Comparison of ENCODE assay signal across 11 mouse cellular contexts in the genomic region with DNA sequence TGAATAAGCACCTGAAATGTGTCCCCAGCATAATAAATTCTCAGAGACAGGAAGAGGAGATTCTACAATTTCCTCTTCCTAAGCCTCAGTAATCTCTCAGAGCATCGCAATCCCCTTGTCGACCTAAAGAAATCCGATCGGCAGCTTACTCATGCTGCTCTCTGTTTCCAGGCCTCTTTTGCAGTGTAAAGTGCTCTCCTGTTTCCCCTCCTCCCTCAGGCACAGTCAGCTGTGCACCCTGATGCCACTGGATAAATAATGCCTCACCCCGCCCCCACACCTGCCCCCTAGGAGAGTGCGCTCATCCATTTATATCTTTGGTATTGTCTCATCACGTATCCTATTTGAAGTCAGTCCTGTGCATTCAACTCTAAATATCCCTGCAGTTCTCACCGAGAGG. TPM values are rescaled to one million over a fixed set of nuclear protein-coding genes. Genes with fewer than 3 reads are reported as not detected.
DNase-seq lines count a peak whose midpoint lies in the region; ATAC-seq and TF ChIP-seq lines count a peak whose summit lies in the region.
"Had no signal": no experiment of that assay in that cellular context is flagged by ENCODE, and none has a peak within 500 bp of the region (broad histone marks: within the 10 kb centered on the region; RNA-seq: fewer than 3 reads in every experiment).

No protein-coding gene starts in this region.

- no peak for TF ChIP-seq CTCF in midbrain, postnatal 0 days (IDR thresholded peaks at IDR 0.05)

- peak; percentile 36 for DNase-seq in R1 (ENCODE audit: low read depth, low spot score)
- DNase-seq in embryo, embryonic 11 days = peak; percentile 45
- DNase-seq in midbrain, postnatal 0 days (ENCODE audit: low spot score) = peak; percentile 6
- no peak for DNase-seq in adrenal gland, postnatal 10 days
- no peak for DNase-seq in gastrocnemius, adult 18-20 months (ENCODE audit: low spot score)
- no peak for DNase-seq in spleen, postnatal 36 days (ENCODE audit: low spot score in 2 of 2)
- DNase-seq in layer of hippocampus, postnatal 14 days (ENCODE audit: low spot score in 2 of 2) = no peak

- H3K27me3 ChIP-seq in hindbrain, embryonic 13.5 days = no peaks in the 10 kb centered on the region
- no peaks in the 10 kb centered on the region for H3K27me3 ChIP-seq in midbrain, postnatal 0 days (ENCODE audit: insufficient read depth, low read length)

- H3K9me3 ChIP-seq in hindbrain, embryonic 13.5 days = no peaks in the 10 kb centered on the region
- H3K9me3 ChIP-seq in midbrain, postnatal 0 days (ENCODE audit: low read length) = no peaks in the 10 kb centered on the region
- H3K9me3 ChIP-seq: G1E had no signal

- H3K4me2 ChIP-seq in hindbrain, embryonic 13.5 days = peak overlapping the region; percentile 25; the same call in 1 of the 2 replicates
- no peak overlapping the region for H3K4me2 ChIP-seq in midbrain, postnatal 0 days (ENCODE audit: low read depth, low read length, poor library complexity, severe bottlenecking)

- WGBS in hindbrain, embryonic 13.5 days = 12% methylated on average over 8 of the region's 8 CpGs
- WGBS in midbrain, postnatal 0 days = 17% methylated on average over 8 of the region's 8 CpGs

- peak; percentile 92 for ATAC-seq in hindbrain, embryonic 13.5 days (ENCODE audit: low FRiP score)
- ATAC-seq in midbrain, postnatal 0 days (ENCODE audit: low FRiP score) = 0 out of 2 replicates have a peak, but pooled peaks have one; percentile 56
- ATAC-seq: intestine, embryonic 16.5 days; lung, postnatal 0 days had no signal

- peaks cover 9% of the 10 kb centered on the region for H3K4me1 ChIP-seq in hindbrain, embryonic 13.5 days (replicated peaks)
- no peaks in the 10 kb centered on the region for H3K4me1 ChIP-seq in midbrain, postnatal 0 days (ENCODE audit: insufficient read depth, low read length)

- no peaks in the 10 kb centered on the region for H3K36me3 ChIP-seq in hindbrain, embryonic 13.5 days
- H3K36me3 ChIP-seq in midbrain, postnatal 0 days (ENCODE audit: insufficient read depth, low read length) = no peaks in the 10 kb centered on the region
- H3K36me3 ChIP-seq: G1E had no signal

- no peak overlapping the region for H3K27ac ChIP-seq in hindbrain, embryonic 13.5 days
- H3K27ac ChIP-seq in midbrain, postnatal 0 days (ENCODE audit: low read depth, low read length) = no peak overlapping the region

- no peak overlapping the region for H3K4me3 ChIP-seq in hindbrain, embryonic 13.5 days
- H3K4me3 ChIP-seq in midbrain, postnatal 0 days (ENCODE audit: low read depth, low read length) = no peak overlapping the region

- peak overlapping the region; percentile 9; the same call in 1 of the 2 replicates for H3K9ac ChIP-seq in hindbrain, embryonic 13.5 days
- H3K9ac ChIP-seq in midbrain, postnatal 0 days (replicated peaks; ENCODE audit: low read length, poor library complexity, severe bottlenecking) = no peak overlapping the region

RNA-seq across cellular contexts. Expression of gene Lin7c, which starts 41.9 kb away (rescaled TPM):
- polyA plus RNA-seq in hindbrain, embryonic 13.5 days (2015; fragmentation: Nextera tagmentation; extraction: Ambion mirVana) = 176 and 180 TPM in 2 replicates
- 232 and 296 TPM in 2 replicates for total RNA-seq in midbrain, postnatal 0 days (2014; rRNA removed)
- polyA plus RNA-seq in midbrain, postnatal 0 days (2015; fragmentation: Nextera tagmentation; extraction: Ambion mirVana) = 206 and 209 TPM in 2 replicates
- total RNA-seq in adrenal gland, postnatal 10 days (2021) = 10 to 100 TPM; 64.5 to 70.1 TPM
- total RNA-seq in gastrocnemius, adult 18-20 months (2021) = 10 to 100 TPM; 26.8 to 32.2 TPM
- 100 to 1,000 TPM; 109 to 116 TPM for total RNA-seq in layer of hippocampus, postnatal 14 days (2021)

Comparison
In these comparisons a context has a peak if more than half of its experiments do, and no peak if none do; other contexts are left out.
1. DNase-seq: peak in R1 (single experiment), embryo, embryonic 11 days (single experiment) and midbrain, postnatal 0 days (single experiment); none in adrenal gland, postnatal 10 days (single experiment), gastrocnemius, adult 18-20 months (single experiment), spleen, postnatal 36 days (0 of 2) and layer of hippocampus, postnatal 14 days (0 of 2).